Mouse (Mus musculus): ENCODE results near the gene Med8. TPM values are rescaled to one million over a fixed set of nuclear protein-coding genes. Genes with fewer than 3 reads are reported as not detected.

The Med8 gene
- 10 to 100 TPM; 39.3 to 47.0 TPM for total RNA-seq (2021)
- long read RNA-seq, experiment 1, transcript Med8-201 (7 exons, 1,145 nt), result major isoform, 31 of 43 reads
- long read RNA-seq, experiment 1, partial matches to known transcripts, result 5 of 43 reads
- long read RNA-seq, experiment 1, other reads (novel, unspliced or antisense), result 4 of 43 reads
- long read RNA-seq, experiment 2, transcript Med8-201 (7 exons, 1,145 nt), result major isoform, 20 of 31 reads
- long read RNA-seq, experiment 2, partial matches to known transcripts, result 2 of 31 reads
- long read RNA-seq, experiment 2, other reads (novel, unspliced or antisense), result 6 of 31 reads

DNA sequence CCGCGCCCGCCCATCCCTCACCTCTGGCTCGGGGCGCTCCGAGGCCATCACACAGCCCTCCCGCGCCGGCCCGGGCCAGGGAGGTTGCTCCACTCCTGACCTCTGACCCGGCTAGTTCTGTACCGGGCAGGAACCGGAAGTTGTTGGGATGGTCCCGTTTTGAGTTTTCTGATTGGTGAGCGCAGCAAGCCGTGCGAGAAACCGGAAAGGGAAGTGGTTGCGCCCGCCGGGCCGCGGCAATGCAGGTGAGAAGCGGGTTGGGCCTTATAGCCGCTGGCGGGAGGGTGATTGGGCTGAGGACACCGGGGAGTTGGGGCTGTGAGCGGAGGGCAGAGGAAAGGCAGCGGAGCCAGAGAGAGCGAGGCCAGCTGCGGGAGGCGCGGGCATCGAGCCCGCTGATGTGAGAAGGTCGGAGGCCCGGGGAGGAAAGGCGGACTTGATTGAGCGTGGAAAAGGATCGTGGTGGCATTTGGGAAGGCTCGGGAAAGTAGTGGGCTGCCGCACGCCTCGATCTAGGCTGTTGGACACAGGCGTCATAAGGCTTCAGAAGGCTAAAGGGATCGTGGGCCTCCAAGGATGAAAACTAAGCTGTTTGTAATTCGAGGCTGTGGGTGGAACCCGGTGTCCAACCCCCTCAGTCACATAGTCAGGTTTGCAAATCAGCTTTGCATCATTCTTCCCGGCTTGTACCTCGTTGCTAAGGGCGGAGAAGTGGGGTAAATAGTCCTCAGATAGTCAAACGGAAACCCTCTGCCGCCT, at the start of gene Med8, which contains the start of gene Szt2:
Gene Med8, plus strand, starts transcription at position 196 of the 759 bp plus-strand sequence.
Gene Szt2, minus strand, starts transcription at position 132 of the 759 bp plus-strand sequence.
- DNase-seq, result peak; percentile 86 to 91
- intact Hi-C loops (cut with DNase I), result loop anchor here (5.0 kb wide), 1 partner anchor 158 kb away; no protein-coding TSS in a partner anchor

DNA sequence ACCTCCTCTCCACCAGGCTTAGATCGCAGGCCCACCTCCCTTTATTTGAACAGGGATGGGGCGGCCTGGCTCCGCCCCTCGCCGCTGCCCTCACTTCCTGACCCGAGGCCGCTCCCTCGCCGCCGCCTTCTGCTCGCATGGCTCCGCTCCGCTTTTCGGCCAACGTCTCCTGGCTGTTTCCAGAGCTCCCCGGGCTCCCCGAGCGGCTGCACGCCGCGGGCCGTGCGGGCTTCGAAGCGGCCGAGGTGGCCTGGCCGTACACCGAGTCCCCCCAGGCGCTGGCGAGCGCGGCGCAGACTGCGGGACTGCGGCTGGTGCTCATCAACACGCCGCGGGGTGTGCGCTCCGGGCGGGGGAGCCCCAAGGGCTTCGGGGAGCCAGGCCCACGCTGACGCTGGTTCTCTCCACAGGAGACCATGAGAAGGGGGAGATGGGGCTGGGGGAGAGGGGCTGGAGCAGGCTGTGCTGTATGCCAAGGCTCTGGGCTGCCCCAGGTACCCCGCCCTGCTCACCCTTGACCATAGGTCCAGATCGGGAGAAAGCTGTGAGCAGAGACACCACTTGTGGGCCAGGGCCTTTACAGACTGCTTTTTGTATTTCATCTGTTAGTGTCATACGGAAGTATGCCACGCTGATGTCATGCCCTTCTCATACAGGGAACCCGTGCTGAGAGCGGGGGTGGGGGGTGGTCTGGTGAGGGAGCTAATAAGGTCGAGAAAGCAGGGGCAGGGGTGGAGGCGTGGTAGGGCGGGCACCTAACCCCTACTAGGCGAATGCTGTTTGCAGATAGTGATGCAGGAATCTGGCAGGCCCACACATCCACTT, 49.0 kb upstream of the Med8 start:
- intact Hi-C loops (cut with DNase I), result no loop called here
- DNase-seq, result peak; percentile 74 to 79

DNA sequence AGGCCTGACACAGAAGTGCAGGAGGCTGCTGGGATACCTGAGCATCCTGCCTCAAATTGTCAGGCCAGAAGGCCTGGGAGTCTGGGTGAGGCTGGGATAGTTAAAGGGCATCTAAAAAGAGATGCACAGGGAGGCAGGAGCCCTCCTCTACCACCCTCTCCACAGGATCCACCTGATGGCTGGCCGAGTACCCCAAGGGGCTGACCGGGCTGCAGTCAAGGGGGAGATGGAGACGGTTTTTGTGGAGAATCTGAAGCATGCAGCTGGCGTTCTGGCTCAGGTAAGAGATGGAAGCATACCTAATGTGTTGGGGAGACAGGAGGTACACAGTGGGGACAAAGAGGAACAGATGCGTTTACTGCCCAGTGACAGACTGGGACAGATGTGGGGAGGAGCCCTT, 47.7 kb upstream of the Med8 start:
- intact Hi-C loops (cut with DNase I), result no loop called here

DNA sequence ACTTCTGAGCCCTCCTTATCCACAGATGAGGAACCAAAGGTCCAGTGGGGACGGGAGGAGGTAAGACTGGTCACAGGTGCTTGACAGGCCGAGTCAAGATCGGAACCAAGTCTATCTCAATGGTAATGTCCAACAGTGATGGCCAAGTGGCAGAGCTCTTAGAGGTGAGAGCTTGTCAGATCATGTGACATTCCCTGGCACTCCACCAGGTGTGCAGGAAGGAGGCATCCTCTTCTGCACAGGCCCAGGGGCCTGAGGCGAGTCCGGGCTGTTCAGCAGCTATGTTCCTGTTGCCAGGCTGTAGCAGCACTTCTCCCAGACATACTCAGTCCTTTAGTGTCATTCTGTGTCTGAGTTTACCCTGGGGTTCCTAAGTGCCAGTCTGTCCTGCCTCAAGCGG, 46.3 kb upstream of the Med8 start:
- DNase-seq, result no peak
- intact Hi-C loops (cut with DNase I), result no loop called here

More for the DNA sequence above, 47.7 kb upstream of the Med8 start:
- no peak for DNase-seq

DNA sequence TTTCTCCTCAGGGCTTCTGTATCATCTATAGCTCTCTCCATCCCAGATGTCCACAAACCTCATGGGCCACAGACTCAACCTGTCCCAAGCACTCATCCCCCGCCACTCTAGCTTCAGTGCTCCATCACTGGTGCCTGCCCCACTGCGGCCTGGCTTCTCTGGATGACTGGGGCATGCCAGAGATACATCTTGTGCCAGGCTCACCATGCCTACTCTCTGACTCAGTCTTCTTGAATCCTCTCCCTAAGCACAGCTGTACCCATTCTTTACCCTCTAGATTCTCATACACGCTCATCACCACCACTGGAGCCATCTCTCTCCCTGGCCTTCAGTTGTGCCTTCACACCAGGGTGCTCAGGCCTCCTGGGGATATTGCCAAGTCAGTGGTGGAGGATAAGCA, 45.2 kb upstream of the Med8 start:
- DNase-seq, result no peak
- intact Hi-C loops (cut with DNase I), result no loop called here

DNA sequence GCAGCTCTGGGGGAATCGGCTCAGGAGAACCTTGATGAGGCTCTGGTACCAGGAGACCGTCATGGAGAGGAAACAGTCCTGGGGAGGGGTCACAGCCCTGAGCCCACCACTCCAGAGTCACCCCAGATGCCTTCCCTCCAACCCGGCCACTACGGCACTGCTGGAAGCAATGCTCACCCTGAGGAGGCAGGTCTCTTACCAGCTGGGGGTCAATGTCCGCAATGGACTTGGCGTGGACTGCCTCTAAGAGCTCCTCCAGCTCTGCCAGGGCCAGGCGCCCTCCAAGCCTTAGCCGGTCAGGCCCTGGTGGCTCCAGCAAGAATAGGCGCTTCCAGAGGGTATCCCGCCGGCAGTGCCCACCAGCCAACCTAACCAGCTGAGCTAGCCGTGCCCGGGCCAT, 44.5 kb upstream of the Med8 start:
- intact Hi-C loops (cut with DNase I), result no loop called here
- DNase-seq, result no peak

DNA sequence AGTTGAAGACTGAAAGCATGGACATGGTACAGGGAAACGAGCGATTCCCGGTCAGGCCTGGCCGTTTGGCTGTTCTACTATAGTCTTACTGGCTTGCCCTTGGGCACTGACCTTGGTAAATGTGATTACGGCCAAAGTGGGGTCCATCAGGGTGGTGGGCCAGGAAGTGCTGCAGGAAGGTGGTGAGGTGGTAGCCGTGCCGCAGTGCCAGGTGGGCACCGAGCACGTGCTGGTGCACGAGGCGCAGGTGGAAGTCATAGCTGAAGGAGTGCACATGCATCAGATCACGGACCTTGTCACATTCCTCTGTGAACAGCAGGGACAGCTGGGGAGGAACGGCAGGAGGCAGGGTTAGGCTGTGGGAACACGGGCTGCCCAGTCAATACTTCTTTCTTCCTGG, 43.1 kb upstream of the Med8 start:
- DNase-seq, result no peak
- intact Hi-C loops (cut with DNase I), result no loop called here

DNA sequence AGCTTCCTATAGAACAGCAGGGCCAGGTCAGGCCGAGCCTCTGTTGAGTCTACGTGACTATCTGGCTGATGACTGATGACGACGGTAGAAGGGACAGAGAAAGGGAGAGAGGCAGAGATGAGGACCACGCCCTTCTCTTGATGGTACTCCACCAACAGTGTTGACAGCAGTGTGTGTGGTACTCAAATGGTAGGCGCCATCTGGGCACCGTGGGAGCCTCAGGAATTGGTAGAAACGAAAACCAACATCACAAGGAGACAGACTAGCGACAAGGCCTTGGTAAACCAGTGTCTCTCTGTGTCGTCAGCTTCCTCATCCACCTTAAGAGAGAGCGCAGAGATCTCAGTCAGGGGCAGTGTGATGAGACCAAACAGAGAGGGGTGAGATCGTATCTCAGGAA, 41.6 kb upstream of the Med8 start:
- intact Hi-C loops (cut with DNase I), result no loop called here
- no peak for DNase-seq

DNA sequence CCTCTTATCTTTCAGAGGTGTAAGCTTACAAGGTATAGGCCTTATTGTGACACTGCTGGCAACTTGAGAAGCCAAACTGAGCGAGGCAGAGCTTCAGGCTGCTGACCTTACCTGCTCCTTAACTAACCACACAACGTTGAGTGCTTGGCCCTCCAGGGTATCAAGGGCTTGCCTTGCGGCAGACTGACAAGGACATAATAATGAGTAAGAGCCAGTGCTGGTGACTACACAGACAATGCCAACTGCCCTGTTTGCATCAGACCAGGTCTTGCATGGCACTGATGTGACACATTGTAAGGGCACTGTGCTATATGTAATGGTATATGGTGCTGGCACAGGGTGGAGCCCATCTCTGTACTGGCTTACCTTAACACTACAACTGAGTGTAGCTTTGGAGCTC, 40.5 kb upstream of the Med8 start:
- intact Hi-C loops (cut with DNase I), result no loop called here

DNA sequence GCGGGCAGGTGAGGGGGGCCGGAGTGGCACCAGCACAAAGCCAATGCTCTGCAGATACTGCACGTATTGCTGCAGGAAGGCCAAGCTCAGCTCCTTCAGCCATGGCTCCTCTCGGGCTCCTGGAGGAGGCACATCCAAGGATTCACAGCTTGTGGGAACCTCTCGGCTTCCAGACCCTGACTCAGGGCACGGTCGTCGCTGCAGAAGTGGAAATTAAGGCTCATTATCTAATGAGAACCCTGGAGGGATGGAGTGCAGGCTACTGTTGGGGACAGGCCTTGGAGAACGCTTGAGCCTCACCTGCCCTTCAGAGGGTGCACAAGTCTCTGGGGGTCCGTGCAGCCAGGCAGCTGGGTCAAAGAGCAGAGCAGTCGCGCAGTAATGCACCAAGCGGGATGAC, 37.3 kb upstream of the Med8 start:
- intact Hi-C loops (cut with DNase I), result no loop called here
- DNase-seq, result no peak

More for the DNA sequence above, 40.5 kb upstream of the Med8 start:
- DNase-seq, result no peak

DNA sequence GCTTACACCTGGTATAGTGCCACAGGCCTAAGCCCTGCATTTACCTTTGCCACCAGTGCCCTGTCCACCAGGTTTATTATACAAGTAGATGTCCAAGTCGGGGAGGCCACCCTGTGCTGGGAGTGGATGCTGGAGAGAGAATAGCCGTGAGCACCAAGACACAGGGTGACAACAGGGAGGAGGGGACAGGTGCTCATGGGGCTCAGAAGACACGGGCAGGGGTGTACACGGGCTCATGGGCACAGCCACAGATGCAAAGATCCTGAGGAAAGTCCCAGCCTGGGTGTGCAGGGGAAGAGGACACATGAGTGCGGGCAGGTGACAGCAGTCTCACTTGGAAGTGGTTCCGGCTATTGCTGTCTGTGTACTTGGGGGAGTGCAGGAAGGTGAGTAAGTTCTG, 33.1 kb upstream of the Med8 start:
- DNase-seq, result no peak
- intact Hi-C loops (cut with DNase I), result no loop called here

DNA sequence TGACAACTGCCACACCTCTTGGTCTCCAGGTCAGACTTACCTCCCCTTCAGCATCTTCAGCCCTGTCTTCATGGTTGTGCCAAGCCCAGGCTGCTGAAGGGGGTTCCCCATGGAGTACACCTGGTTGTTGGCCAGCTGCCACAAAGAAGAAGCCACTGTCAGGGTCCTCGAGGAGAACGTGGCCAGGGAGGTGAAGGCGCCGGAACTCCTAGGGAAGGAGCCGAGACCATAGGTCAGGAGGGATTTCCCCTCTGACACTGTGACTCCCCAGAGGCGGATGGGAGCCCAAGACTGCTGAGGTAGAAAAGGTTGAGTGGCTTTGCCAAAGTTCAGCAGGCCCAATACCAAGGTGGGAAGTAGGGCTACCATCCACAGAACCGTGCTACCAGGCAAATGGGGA, 25.9 kb upstream of the Med8 start:
- DNase-seq, result no peak
- intact Hi-C loops (cut with DNase I), result no loop called here

DNA sequence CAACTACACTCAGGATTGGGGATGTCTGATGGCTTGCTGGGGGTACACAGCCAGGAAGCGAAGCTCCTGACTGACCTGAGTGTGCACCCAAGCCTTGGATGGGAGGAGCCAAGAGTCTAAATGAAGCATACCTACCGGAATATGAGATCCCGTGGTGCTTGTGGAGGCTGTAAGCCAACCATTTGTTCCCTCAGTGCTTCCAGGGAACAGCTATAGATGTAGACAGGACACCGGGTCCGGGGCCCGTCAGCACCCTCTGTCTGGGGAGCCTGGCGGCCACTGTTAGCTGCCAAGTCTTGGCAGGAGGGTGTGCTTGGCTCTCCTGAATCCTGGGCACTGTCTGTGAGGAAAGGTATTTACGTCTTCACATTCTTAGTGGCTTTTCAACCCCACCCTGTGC, 21.8 kb upstream of the Med8 start:
- no peak for DNase-seq
- intact Hi-C loops (cut with DNase I), result no loop called here

DNA sequence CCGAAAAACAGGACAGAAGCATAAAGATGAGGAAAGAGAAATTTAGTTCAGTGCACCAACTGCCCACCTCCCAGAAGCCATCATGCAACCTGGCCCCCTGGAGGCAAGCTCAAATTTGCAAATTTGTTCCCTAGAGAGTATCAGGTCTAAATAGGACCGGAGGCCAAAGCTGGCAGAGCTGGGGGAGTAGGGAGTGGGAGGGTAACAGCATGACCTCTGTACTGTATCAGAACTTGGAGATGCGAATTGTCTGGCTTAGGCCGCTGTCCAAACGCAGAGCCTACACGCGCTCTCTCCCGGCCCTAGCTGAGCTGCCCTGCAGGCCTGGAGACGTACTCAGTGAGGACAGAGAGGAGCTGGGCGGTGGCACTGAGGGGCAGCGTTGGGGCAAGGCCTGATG, 19.0 kb upstream of the Med8 start:
- no peak for DNase-seq
- intact Hi-C loops (cut with DNase I), result no loop called here

DNA sequence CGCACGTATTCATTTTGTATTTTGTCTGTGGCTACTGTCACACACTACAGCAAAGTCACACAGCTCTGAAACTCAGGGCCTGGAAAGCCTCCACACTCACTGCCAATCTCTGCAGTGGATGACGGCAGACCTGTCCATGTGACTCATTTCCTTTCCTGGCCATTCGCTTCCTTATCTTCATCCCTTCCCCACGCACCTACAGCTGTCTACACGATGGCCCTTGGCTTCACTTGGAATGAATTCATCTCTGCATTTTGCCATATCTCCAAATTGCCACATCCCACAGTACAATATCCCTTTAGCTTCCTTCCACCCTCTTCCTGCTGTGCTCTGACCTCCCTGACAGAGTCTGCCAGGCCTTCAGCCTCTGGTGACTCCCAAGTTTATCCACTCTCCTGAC, 14.6 kb upstream of the Med8 start:
- intact Hi-C loops (cut with DNase I), result no loop called here
- DNase-seq, result peak in 1 of 2 experiments; percentile 18

DNA sequence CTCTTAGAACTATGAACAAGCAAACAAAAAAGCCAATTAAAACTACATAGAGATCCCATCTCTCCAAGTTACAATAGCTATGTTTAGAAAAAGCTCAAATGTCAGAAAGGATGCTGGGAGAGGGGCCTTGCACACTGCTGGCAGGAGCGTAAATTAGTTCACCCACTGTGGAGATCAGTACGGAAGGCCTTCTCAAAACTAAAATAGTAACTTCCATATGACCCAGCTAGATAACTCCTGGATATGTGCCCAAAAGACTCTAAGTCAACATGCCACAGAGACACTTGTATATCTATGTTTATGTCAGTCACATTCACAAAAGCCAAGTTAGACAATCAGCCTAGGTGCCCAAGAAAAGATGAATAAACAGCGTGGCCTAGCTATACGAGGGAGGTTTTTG, 13.8 kb upstream of the Med8 start:
- DNase-seq, result no peak
- intact Hi-C loops (cut with DNase I), result no loop called here

DNA sequence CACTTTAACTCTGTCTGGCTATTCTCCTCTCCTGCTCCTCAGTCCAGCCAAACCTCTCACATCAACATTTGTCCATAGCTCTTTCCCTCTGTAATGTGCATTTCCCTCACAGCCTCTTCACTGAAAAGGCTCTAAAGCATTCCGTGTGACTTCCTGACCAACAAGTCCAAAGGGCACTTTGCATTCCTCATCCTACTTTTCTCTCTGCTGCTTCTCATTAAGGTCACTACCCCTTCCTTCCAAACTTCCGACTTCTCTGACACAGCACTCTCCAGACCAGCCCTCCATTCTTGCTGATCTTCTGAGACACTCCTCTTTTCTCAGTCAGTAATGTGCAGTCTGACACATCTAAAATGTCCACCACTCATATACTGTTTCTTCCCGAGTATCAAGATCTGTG, 12.7 kb upstream of the Med8 start:
- DNase-seq, result no peak
- intact Hi-C loops (cut with DNase I), result no loop called here

DNA sequence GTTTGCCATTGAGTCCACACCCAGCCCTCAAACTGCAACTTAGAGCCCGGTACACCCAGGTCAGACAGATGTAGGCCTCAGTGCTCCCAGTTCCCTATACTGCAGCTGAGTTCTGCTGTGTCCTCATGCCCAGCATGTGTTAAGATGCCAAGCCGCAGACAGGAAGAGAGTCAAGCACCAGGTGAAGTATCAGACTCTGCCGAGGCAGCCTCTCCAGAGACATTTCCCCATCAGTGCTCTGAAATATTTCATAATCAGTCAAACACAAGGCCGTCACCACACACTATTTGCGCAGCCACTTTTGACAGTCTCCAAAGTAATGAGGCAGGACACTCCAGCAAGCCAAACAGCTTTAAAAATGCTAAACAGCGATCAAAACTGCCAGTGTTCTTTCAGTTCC, 10.7 kb upstream of the Med8 start:
- intact Hi-C loops (cut with DNase I), result no loop called here

DNA sequence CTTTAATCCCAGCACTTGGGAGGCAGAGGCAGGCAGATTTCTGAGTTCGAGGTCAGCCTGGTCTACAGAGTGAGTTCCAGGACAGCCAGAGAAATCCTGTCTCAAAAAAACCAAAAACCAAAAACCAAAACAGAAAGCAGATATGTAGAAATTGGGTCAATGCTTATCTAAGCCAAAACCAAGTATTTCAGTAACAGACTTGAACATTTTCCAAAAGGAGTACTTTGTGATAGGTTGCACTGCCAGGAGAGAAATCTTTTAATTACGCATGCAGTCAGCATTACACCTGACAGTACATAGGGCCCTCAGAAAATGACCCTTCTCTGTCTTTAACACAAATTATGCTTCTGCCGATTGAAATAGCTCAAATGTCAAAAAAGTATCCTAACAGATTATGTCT, 7.7 kb upstream of the Med8 start:
- no peak for DNase-seq
- intact Hi-C loops (cut with DNase I), result no loop called here

More for the DNA sequence above, 10.7 kb upstream of the Med8 start:
- DNase-seq, result no peak

DNA sequence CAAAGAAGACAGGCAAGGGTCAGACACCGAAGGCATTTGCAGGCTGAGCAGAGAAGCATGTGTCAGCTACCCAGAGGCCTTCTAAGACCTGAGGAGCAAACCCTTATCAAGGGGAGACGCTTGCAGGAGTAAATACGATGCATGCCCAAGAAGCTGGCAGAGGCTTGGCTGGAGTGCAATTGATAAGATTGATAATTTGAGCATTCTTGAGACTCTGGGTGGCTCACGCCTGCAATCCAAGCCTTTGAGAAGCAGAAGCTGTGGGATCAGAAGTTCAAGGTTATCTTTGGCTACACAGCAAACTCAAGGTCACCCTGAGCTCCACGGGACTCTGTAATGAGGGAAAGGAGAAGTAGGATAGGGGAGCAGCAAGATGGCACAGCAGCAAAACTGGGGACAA, 7.2 kb upstream of the Med8 start:
- intact Hi-C loops (cut with DNase I), result no loop called here
- no peak for DNase-seq

DNA sequence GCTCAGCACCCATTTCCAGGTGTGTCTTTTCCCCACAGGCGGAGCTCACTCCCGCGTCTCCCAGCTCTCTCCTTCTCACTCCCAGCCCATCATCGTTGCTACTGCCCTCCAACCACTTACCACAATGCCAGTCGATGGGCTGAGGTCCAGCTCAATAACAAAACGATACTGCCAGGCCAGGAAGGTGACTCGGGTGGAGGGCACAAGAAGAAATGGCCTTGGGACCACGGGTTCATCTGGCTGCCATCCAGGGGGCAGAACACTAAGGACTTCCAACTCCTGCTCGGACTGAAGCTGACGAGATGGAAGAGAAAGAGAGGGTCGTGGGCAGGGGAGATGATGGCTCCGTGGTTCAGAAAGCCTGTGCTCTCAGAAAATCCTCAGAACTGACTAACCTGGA, 6.4 kb upstream of the Med8 start:
- intact Hi-C loops (cut with DNase I), result no loop called here
- DNase-seq, result no peak

All from heart, postnatal 14 days (tissue).